Mouse (Mus musculus): ENCODE measurements around the gene Plcxd2.

Plcxd2 gene

GRCm38 (mm10) chr16:45935956-45936483, 74.0 kb downstream of the Plcxd2 start:
- no peak for DNase-seq

GRCm38 (mm10) chr16:45934721-45935407, 75.2 kb downstream of the Plcxd2 start:
- no peak for DNase-seq

- DNase-seq, result no peak
These were observed 79.7 kb downstream of the Plcxd2 start for GRCm38 (mm10) chr16:45930308-45930707.

DNA sequence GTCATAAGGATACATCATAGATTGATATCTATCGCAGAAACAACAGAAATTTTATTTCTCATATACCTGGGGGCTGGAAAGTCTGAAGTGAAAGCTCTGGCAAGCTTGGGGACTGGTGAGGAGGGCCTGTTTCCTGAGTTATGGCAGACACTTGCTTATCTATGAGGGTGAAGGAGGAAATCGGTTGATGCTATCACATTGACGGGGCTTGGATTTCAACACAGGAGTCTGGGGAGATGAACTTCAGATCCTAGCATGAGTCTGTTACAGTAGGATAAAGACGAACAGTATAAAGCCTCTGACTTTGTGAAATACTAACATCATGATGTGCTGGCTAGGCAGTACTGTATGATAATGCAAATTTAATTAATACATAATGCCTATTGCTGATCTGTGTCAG, 81.9 kb downstream of the Plcxd2 start:
- no peak for DNase-seq

DNA sequence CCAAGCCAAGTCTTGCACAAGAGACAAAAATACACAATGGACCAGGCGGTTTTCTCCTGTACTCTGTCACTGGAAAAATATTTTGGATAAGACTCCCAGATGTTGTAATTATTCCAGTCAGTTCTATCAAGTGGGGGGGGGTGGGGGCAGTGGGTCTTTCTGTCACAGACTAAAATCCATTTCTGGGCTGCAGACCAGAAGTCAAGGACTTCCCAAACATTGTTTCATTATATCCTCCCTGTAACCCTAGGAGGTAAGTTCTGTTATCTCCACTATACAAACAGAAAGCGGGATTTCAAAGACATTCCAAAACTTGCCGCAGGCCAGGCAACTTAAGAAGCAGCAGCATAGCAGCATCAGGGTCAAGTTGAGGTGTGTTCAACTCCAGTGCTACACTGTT, 82.4 kb downstream of the Plcxd2 start:
- DNase-seq, result no peak

- peak; percentile 62 for DNase-seq
These were observed 83.1 kb downstream of the Plcxd2 start for GRCm38 (mm10) chr16:45926875-45927274.

DNA sequence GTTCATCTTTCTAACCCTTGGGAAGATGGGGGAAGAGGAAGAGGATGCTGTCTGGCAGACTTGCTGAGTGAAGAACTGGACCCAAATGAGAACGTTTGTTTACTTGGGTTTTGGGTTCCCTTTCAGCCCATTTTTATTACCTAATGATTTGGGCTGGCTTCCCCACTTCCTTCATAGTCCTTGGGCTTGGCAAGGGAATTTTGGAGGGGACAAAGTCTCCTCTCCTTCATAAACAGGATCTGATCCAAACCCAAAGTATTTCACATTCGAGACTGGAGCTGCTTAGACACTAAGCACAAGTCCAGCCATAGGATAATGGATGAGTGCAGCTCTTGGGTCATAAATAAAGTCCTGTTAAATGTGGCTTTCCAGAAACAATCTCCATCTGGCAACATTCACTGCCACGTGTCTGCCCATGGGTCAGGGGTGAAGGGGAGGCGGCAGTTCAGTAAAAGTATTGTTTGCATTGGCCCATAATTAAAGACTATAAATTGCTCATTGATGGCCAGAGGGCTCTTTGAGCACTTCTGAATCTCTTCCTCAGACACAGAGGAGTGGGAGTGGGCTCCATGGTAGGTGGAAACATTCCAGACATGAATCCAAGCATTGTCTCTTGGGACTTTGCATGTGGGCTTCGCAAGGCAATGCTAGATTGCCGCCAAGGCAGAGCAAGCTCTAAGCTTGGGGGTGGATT, 86.1 kb downstream of the Plcxd2 start:
- no peak for DNase-seq

- peak; percentile 37 for DNase-seq
These were observed 87.3 kb downstream of the Plcxd2 start for GRCm38 (mm10) chr16:45922546-45923229.

GRCm38 (mm10) chr16:45919572-45919971, 90.4 kb downstream of the Plcxd2 start:
- DNase-seq, result no peak

All from kidney, adult 11 months (tissue).